Comparison of ENCODE assay signal across 20 mouse cellular contexts in the genomic region with DNA sequence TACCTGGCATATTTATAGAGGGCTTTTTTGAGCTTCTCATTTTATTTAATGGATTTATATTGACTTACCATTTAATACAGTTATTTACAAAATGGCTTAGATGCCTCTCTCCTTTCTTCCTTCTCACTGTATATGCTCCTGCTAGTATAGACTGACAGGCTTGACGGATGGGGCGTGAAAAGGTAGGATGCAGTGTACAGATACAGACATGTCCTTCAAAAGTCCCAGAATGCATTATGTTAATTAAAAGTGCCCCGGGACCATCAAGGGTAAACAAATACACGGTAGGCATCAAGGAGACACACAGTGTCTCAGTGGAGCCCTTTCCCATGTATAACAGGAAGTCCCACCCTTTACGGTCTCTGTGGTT. TPM values are rescaled to one million over a fixed set of nuclear protein-coding genes. Genes with fewer than 3 reads are reported as not detected.
A peak's percentile ranks its signal among the peaks of the same experiment; 100 is the strongest.
DNase-seq lines count a peak whose midpoint lies in the region; ATAC-seq and TF ChIP-seq lines count a peak whose summit lies in the region.
"Had no signal": no experiment of that assay in that cellular context is flagged by ENCODE, and none has a peak within 500 bp of the region (broad histone marks: within the 10 kb centered on the region; RNA-seq: fewer than 3 reads in every experiment).

No protein-coding gene starts in this region.

- no peak for TF ChIP-seq CTCF in hindbrain, postnatal 0 days (IDR thresholded peaks at IDR 0.05; ENCODE audit: low read depth)

- ATAC-seq in hindbrain, embryonic 14.5 days (ENCODE audit: low FRiP score), result no peak
- ATAC-seq in hindbrain, postnatal 0 days, result no peak
- no peak for ATAC-seq in hindbrain, embryonic 15.5 days (ENCODE audit: low FRiP score, low read depth)
- no peak for ATAC-seq in neural tube, embryonic 15.5 days (ENCODE audit: low FRiP score)
- ATAC-seq: forebrain, embryonic 14.5 days; inflammation-experienced regulatory T-cells, adult 6 months had no signal

- H3K36me3 ChIP-seq in hindbrain, embryonic 14.5 days (replicated peaks; ENCODE audit: control insufficient read depth, insufficient read depth), result no peaks in the 10 kb centered on the region
- no peaks in the 10 kb centered on the region for H3K36me3 ChIP-seq in hindbrain, postnatal 0 days (ENCODE audit: insufficient read depth, low read length)
- H3K36me3 ChIP-seq in hindbrain, embryonic 15.5 days, result no peaks in the 10 kb centered on the region
- H3K36me3 ChIP-seq in neural tube, embryonic 15.5 days, result no peaks in the 10 kb centered on the region
- H3K36me3 ChIP-seq: embryonic facial prominence, embryonic 15.5 days; forebrain, embryonic 10.5 days; heart, embryonic 10.5 days had no signal

- H3K9me3 ChIP-seq in hindbrain, embryonic 14.5 days (ENCODE audit: control insufficient read depth, low read length), result no peaks in the 10 kb centered on the region
- H3K9me3 ChIP-seq in hindbrain, postnatal 0 days (ENCODE audit: low read length), result no peaks in the 10 kb centered on the region
- H3K9me3 ChIP-seq in hindbrain, embryonic 15.5 days, result no peaks in the 10 kb centered on the region
- H3K9me3 ChIP-seq in neural tube, embryonic 15.5 days (replicated peaks), result no peaks in the 10 kb centered on the region
- H3K9me3 ChIP-seq: embryonic facial prominence, embryonic 15.5 days; forebrain, embryonic 10.5 days; heart, embryonic 10.5 days had no signal

- H3K4me2 ChIP-seq in hindbrain, embryonic 14.5 days (replicated peaks), result no peak overlapping the region
- no peak overlapping the region for H3K4me2 ChIP-seq in hindbrain, postnatal 0 days (ENCODE audit: low read depth, low read length)
- no peak overlapping the region for H3K4me2 ChIP-seq in hindbrain, embryonic 15.5 days
- no peak overlapping the region for H3K4me2 ChIP-seq in neural tube, embryonic 15.5 days
- H3K4me2 ChIP-seq: embryonic facial prominence, embryonic 15.5 days had no signal

- no peak for DNase-seq in hindbrain, embryonic 14.5 days (ENCODE audit: low spot score)
- DNase-seq in hindbrain, postnatal 0 days (ENCODE audit: low spot score), result no peak
- peak; percentile 11 for DNase-seq in ES-CJ7 (ENCODE audit: low read depth, low spot score)
- no peak for DNase-seq in spleen, postnatal 4 days (ENCODE audit: low spot score in 2 of 2)
- DNase-seq: adrenal gland, adult 8-10 months; adrenal gland, postnatal 36 days; embryo, embryonic 11 days; gastrocnemius, adult 2 months; gastrocnemius, postnatal 25 days; heart, postnatal 10 days; heart, postnatal 4 days had no signal

- H3K9ac ChIP-seq in hindbrain, embryonic 14.5 days, result no peak overlapping the region
- H3K9ac ChIP-seq in hindbrain, postnatal 0 days (replicated peaks; ENCODE audit: low read length), result no peak overlapping the region
- no peak overlapping the region for H3K9ac ChIP-seq in hindbrain, embryonic 15.5 days
- H3K9ac ChIP-seq in neural tube, embryonic 15.5 days (replicated peaks), result no peak overlapping the region
- H3K9ac ChIP-seq: embryonic facial prominence, embryonic 15.5 days had no signal

- H3K27me3 ChIP-seq in hindbrain, embryonic 14.5 days (ENCODE audit: control insufficient read depth, insufficient read depth, low read length), result no peaks in the 10 kb centered on the region
- H3K27me3 ChIP-seq in hindbrain, postnatal 0 days (ENCODE audit: insufficient read depth, low read length), result no peaks in the 10 kb centered on the region
- H3K27me3 ChIP-seq in hindbrain, embryonic 15.5 days, result no peaks in the 10 kb centered on the region
- no peaks in the 10 kb centered on the region for H3K27me3 ChIP-seq in neural tube, embryonic 15.5 days (replicated peaks)
- H3K27me3 ChIP-seq: CH12.LX; embryonic facial prominence, embryonic 15.5 days had no signal

- no peak overlapping the region for H3K4me3 ChIP-seq in hindbrain, embryonic 14.5 days (replicated peaks; ENCODE audit: low read length)
- no peak overlapping the region for H3K4me3 ChIP-seq in hindbrain, postnatal 0 days (ENCODE audit: low read length)
- H3K4me3 ChIP-seq in hindbrain, embryonic 15.5 days, result no peak overlapping the region
- H3K4me3 ChIP-seq in neural tube, embryonic 15.5 days (replicated peaks), result no peak overlapping the region
- H3K4me3 ChIP-seq: embryonic facial prominence, embryonic 15.5 days; erythroblast, embryonic 14.5 days; forebrain, embryonic 10.5 days; gastrocnemius, adult 2 months; heart, embryonic 10.5 days had no signal

- H3K4me1 ChIP-seq in hindbrain, embryonic 14.5 days (replicated peaks; ENCODE audit: control insufficient read depth, insufficient read depth, low read length), result no peaks in the 10 kb centered on the region
- H3K4me1 ChIP-seq in hindbrain, postnatal 0 days (ENCODE audit: insufficient read depth, low read length), result no peaks in the 10 kb centered on the region
- H3K4me1 ChIP-seq in hindbrain, embryonic 15.5 days (replicated peaks), result peaks cover 6% of the 10 kb centered on the region
- peaks cover 6% of the 10 kb centered on the region for H3K4me1 ChIP-seq in neural tube, embryonic 15.5 days
- H3K4me1 ChIP-seq: embryonic facial prominence, embryonic 15.5 days; forebrain, embryonic 10.5 days; heart, embryonic 10.5 days had no signal

- H3K27ac ChIP-seq in hindbrain, embryonic 14.5 days, result 0 out of 2 replicates have a peak overlapping the region, but pooled peaks have one; percentile 3
- H3K27ac ChIP-seq in hindbrain, postnatal 0 days, result no peak overlapping the region
- H3K27ac ChIP-seq in hindbrain, embryonic 15.5 days (replicated peaks), result 0 out of 2 replicates have a peak overlapping the region, but pooled peaks have one; percentile 48
- peak overlapping the region; percentile 67; the same call in 1 of the 2 replicates for H3K27ac ChIP-seq in neural tube, embryonic 15.5 days (replicated peaks)
- H3K27ac ChIP-seq: embryonic facial prominence, embryonic 15.5 days; forebrain, embryonic 10.5 days; gastrocnemius, adult 2 months; heart, embryonic 10.5 days had no signal

- WGBS in hindbrain, embryonic 14.5 days, result 72% methylated on average over 5 of the region's 5 CpGs
- WGBS in hindbrain, postnatal 0 days, result 79% methylated on average over 5 of the region's 5 CpGs
- 71% methylated on average over 5 of the region's 5 CpGs for WGBS in hindbrain, embryonic 15.5 days
- 71% methylated on average over 5 of the region's 5 CpGs for WGBS in neural tube, embryonic 15.5 days

RNA-seq across cellular contexts. Expression of a gene that starts 44.3 kb away (rescaled TPM):
- 26.8 and 28.9 TPM in 2 replicates for polyA plus RNA-seq in hindbrain, embryonic 14.5 days (2014; fragmentation: Nextera tagmentation; extraction: Ambion mirVana)
- total RNA-seq in hindbrain, postnatal 0 days (2014; rRNA removed), result 16.9 and 21.3 TPM in 2 replicates
- polyA plus RNA-seq in hindbrain, postnatal 0 days (2015; fragmentation: Nextera tagmentation; extraction: Ambion mirVana), result 21.4 and 23.2 TPM in 2 replicates
- 21.6 and 28.1 TPM in 2 replicates for polyA plus RNA-seq in hindbrain, embryonic 15.5 days (2015; fragmentation: Nextera tagmentation; extraction: Ambion mirVana)
- 24.6 and 27.5 TPM in 2 replicates for polyA plus RNA-seq in neural tube, embryonic 15.5 days (2015; fragmentation: Nextera tagmentation; extraction: Ambion mirVana)
